Mouse (Mus musculus) gastrocnemius, postnatal 4 days (tissue): ENCODE data around the gene Zfp691. TPM values are rescaled to one million over a fixed set of nuclear protein-coding genes. Genes with fewer than 3 reads are reported as not detected.

Experiments
- DNase-seq, 2 experiments: peaks; one replicate each; pipeline ENCODE4 v3.0.0; 2021 to 2022; ENCODE audit warnings: low spot score in 2 of 2, mixed read lengths in 2 of 2
- long read RNA-seq, 2 experiments: library from polyadenylated mRNA; stranded (forward); transcript quantifications; one replicate each; pipeline ENCODE4 v2.0.0; 2021
- total RNA-seq, 2 experiments: library from RNA; stranded (reverse); gene quantifications; 2 replicates each; pipeline ENCODE4 v1.2.3; 2021

The Zfp691 gene
- 1 to 10 TPM; 8.0 to 9.5 TPM for total RNA-seq
- long read RNA-seq, experiment 1, partial matches to known transcripts = 0 of 2 reads
- long read RNA-seq, experiment 1, other reads (novel, unspliced or antisense) = 0 of 2 reads
- long read RNA-seq, experiment 2, partial matches to known transcripts = 0 of 6 reads
- long read RNA-seq, experiment 2, other reads (novel, unspliced or antisense) = 2 of 6 reads

- DNase-seq = peak; percentile 82 to 90
Observed at GRCm38 (mm10) chr4:119173851-119174453, at the start of gene Zfp691. Gene Zfp691, minus strand, starts transcription at chr4:119174195.

GRCm38 (mm10) chr4:119223696-119224095 lies 49.7 kb upstream of the Zfp691 start:
- no peak for DNase-seq

- no peak for DNase-seq
Observed at GRCm38 (mm10) chr4:119218169-119218568, 44.2 kb upstream of the Zfp691 start, which contains the start of gene Tmem269. Gene Tmem269, minus strand, starts transcription at chr4:119218217.

GRCm38 (mm10) chr4:119216667-119217066 lies 42.7 kb upstream of the Zfp691 start:
- no peak for DNase-seq

GRCm38 (mm10) chr4:119204672-119205071 lies 30.7 kb upstream of the Zfp691 start:
- DNase-seq = peak in 1 of 2 experiments; percentile 64

GRCm38 (mm10) chr4:119198105-119198504 lies 24.1 kb upstream of the Zfp691 start:
- no peak for DNase-seq

GRCm38 (mm10) chr4:119195582-119196320 lies 21.8 kb upstream of the Zfp691 start:
- no peak for DNase-seq

- DNase-seq = peak; percentile 90 to 92
Observed at GRCm38 (mm10) chr4:119194909-119195581, 21.1 kb upstream of the Zfp691 start, which contains the start of gene Svbp. Gene Svbp, plus strand, starts transcription at chr4:119195306.

GRCm38 (mm10) chr4:119192757-119193156 lies 18.8 kb upstream of the Zfp691 start:
- DNase-seq = no peak

GRCm38 (mm10) chr4:119191273-119191672 lies 17.3 kb upstream of the Zfp691 start:
- DNase-seq = no peak

- no peak for DNase-seq
Observed at GRCm38 (mm10) chr4:119190618-119191017, 16.6 kb upstream of the Zfp691 start.

- DNase-seq = no peak
Observed at GRCm38 (mm10) chr4:119189864-119190263, 15.9 kb upstream of the Zfp691 start, which contains the start of gene Ermap. Gene Ermap, minus strand, starts transcription at chr4:119190011.

GRCm38 (mm10) chr4:119189392-119189791 lies 15.4 kb upstream of the Zfp691 start:
- no peak for DNase-seq

- DNase-seq = no peak
Observed at GRCm38 (mm10) chr4:119188060-119188785, 14.2 kb upstream of the Zfp691 start.

GRCm38 (mm10) chr4:119185771-119186170 lies 11.8 kb upstream of the Zfp691 start:
- DNase-seq = no peak

GRCm38 (mm10) chr4:119183525-119183924 lies 9.5 kb upstream of the Zfp691 start:
- DNase-seq = no peak

- no peak for DNase-seq
Observed at GRCm38 (mm10) chr4:119181456-119181855, 7.5 kb upstream of the Zfp691 start.

GRCm38 (mm10) chr4:119180133-119180707 lies 6.2 kb upstream of the Zfp691 start:
- no peak for DNase-seq

GRCm38 (mm10) chr4:119178331-119178730 lies 4.3 kb upstream of the Zfp691 start:
- DNase-seq = no peak

- DNase-seq = no peak
Observed at GRCm38 (mm10) chr4:119177702-119178101, 3.7 kb upstream of the Zfp691 start.
